Mouse (Mus musculus) limb, embryonic 14.5 days (tissue): ENCODE measurements at regions not wholly inside any gene's neighbourhood (a gene's known extent, or its start where the extent isn't known, plus 50 kb on each side); places are given as distances from the start of the nearest gene placed in this dataset.

Source experiments
- ATAC-seq: fragments of 200-750 bp; cut with Nextera tagmentation; 2 replicates; pipeline ENCODE4 v1.8.0; 2017; ENCODE audit warnings: low read depth, moderate number of reproducible peaks, moderate TSS enrichment; ENCODE audit not compliant: low FRiP score
- DNase-seq: peaks from one replicate; pipeline ENCODE4 v3.0.0-alpha.2; 2015; ENCODE audit warnings: low spot score
- H3K27ac ChIP-seq: fragments of 300-500 bp; sonication (generic); replicated peaks from 2 replicates; pipeline ENCODE4 v1.5.1; 2014; ENCODE audit warnings: low read depth, mild to moderate bottlenecking, low read length, moderate library complexity, mixed read lengths
- H3K27me3 ChIP-seq: fragments of 300-500 bp; sonication (generic); 2 replicates; pipeline ENCODE4 v1.6.1; 2014; ENCODE audit warnings: low read length, mixed read lengths; ENCODE audit not compliant: control insufficient read depth, insufficient read depth
- H3K36me3 ChIP-seq: fragments of 300-500 bp; sonication (generic); 2 replicates; pipeline ENCODE4 v1.6.1; 2014; ENCODE audit warnings: mild to moderate bottlenecking, low read length, moderate library complexity, mixed read lengths; ENCODE audit not compliant: control insufficient read depth, insufficient read depth
- H3K4me1 ChIP-seq: fragments of 300-500 bp; sonication (generic); 2 replicates; pipeline ENCODE4 v1.6.1; 2014; ENCODE audit warnings: antibody characterized with exemption, low read length, mixed read lengths; ENCODE audit not compliant: control insufficient read depth, insufficient read depth
- H3K4me2 ChIP-seq: fragments of 300-500 bp; sonication (generic); replicated peaks from 2 replicates; pipeline ENCODE4 v1.6.1; 2014; ENCODE audit warnings: low read depth, mild to moderate bottlenecking, low read length, moderate library complexity; ENCODE audit not compliant: severe bottlenecking
- H3K4me3 ChIP-seq: fragments of 300-500 bp; sonication (generic); replicated peaks from 2 replicates; pipeline ENCODE4 v1.5.1; 2014; ENCODE audit warnings: low read length
- H3K9ac ChIP-seq: fragments of 300-500 bp; sonication (generic); 2 replicates; pipeline ENCODE4 v1.6.1; 2014; ENCODE audit warnings: mild to moderate bottlenecking, low read depth, low read length, moderate library complexity; ENCODE audit not compliant: severe bottlenecking
- H3K9me3 ChIP-seq: fragments of 300-500 bp; sonication (generic); 2 replicates; pipeline ENCODE4 v1.6.1; 2016; ENCODE audit warnings: low read length; ENCODE audit not compliant: control insufficient read depth
- POLR2A ChIP-seq: fragments of 200-500 bp; IDR thresholded peaks from 2 replicates; pipeline ENCODE4 v1.8.0; 2012; ENCODE audit warnings: inconsistent platforms, mild to moderate bottlenecking, moderate library complexity, borderline replicate concordance; ENCODE audit not compliant: insufficient read depth, insufficient read length; ENCODE audit errors: extremely low read depth
- WGBS: fragments of 180-500 bp; shearing (Covaris S2); extraction: QIAGEN DNeasy Blood & Tissue Kit; methylation state at CpG from one replicate; pipeline ENCODE4 v1.1.7; 2014; 5-methylcytosine and 5-hydroxymethylcytosine counted together

GRCm38 (mm10) chr3:42132322-42132721 lies 389.9 kb downstream of the D3Ertd751e start:
- H3K9ac ChIP-seq: no peak overlapping the region
- no peaks in the 10 kb centered on the region for H3K4me1 ChIP-seq
- no peak for ATAC-seq
- H3K9me3 ChIP-seq: no peaks in the 10 kb centered on the region
- no peaks in the 10 kb centered on the region for H3K36me3 ChIP-seq
- H3K27ac ChIP-seq: no peak overlapping the region
- no peaks in the 10 kb centered on the region for H3K27me3 ChIP-seq
- no peak for DNase-seq
- no peak overlapping the region for H3K4me3 ChIP-seq
- no peak for TF ChIP-seq POLR2A
- 65% methylated on average over 1 of the region's 1 CpGs for WGBS
- H3K4me2 ChIP-seq: no peak overlapping the region

- no peaks in the 10 kb centered on the region for H3K4me1 ChIP-seq
- no peak overlapping the region for H3K27ac ChIP-seq
- H3K9ac ChIP-seq: no peak overlapping the region
- DNase-seq (no peak), ATAC-seq (no peak)
- no peak for TF ChIP-seq POLR2A
- no peaks in the 10 kb centered on the region for H3K27me3 ChIP-seq
- no peak overlapping the region for H3K4me2 ChIP-seq
- no peaks in the 10 kb centered on the region for H3K36me3 ChIP-seq
- 84% methylated on average over 3 of the region's 3 CpGs for WGBS
- H3K9me3 ChIP-seq: no peaks in the 10 kb centered on the region
- H3K4me3 ChIP-seq: no peak overlapping the region
These were observed 411.0 kb downstream of the D3Ertd751e start for GRCm38 (mm10) chr3:42153372-42153771.

- Histone ChIP-seq H3K27ac (no peak overlapping the region), H3K4me3 (no peak overlapping the region), H3K9ac (no peak overlapping the region), H3K9me3 (no peaks in the 10 kb centered on the region), H3K27me3 (no peaks in the 10 kb centered on the region), H3K36me3 (no peaks in the 10 kb centered on the region), H3K4me2 (no peak overlapping the region), H3K4me1 (no peaks in the 10 kb centered on the region)
- ATAC-seq (no peak), DNase-seq (no peak)
- WGBS: 57% methylated on average over 4 of the region's 4 CpGs
- TF ChIP-seq POLR2A: no peak
These were observed 412.5 kb downstream of the D3Ertd751e start for GRCm38 (mm10) chr3:42154909-42155308.

- H3K4me2 ChIP-seq: no peak overlapping the region
- WGBS: 78% methylated on average over 3 of the region's 3 CpGs
- no peak overlapping the region for H3K27ac ChIP-seq
- H3K27me3 ChIP-seq: no peaks in the 10 kb centered on the region
- DNase-seq (no peak), ATAC-seq (no peak)
- H3K4me3 ChIP-seq: no peak overlapping the region
- H3K4me1 ChIP-seq: no peaks in the 10 kb centered on the region
- H3K36me3 ChIP-seq: no peaks in the 10 kb centered on the region
- H3K9me3 ChIP-seq: no peaks in the 10 kb centered on the region
- H3K9ac ChIP-seq: no peak overlapping the region
- TF ChIP-seq POLR2A: no peak
These were observed 421.3 kb downstream of the D3Ertd751e start for GRCm38 (mm10) chr3:42163666-42164065.

- TF ChIP-seq POLR2A: no peak
- ATAC-seq (no peak), DNase-seq (no peak)
- no peaks in the 10 kb centered on the region for H3K36me3 ChIP-seq
- no peaks in the 10 kb centered on the region for H3K4me1 ChIP-seq
- H3K9me3 ChIP-seq: no peaks in the 10 kb centered on the region
- 90% methylated on average over 1 of the region's 1 CpGs for WGBS
- H3K4me2 ChIP-seq: no peak overlapping the region
- no peak overlapping the region for H3K27ac ChIP-seq
- H3K27me3 ChIP-seq: no peaks in the 10 kb centered on the region
- no peak overlapping the region for H3K4me3 ChIP-seq
- H3K9ac ChIP-seq: no peak overlapping the region
These were observed 456.8 kb downstream of the D3Ertd751e start for GRCm38 (mm10) chr3:42199206-42199605.

GRCm38 (mm10) chr3:42201373-42201772 lies 459.0 kb downstream of the D3Ertd751e start:
- no peaks in the 10 kb centered on the region for H3K27me3 ChIP-seq
- H3K27ac ChIP-seq: no peak overlapping the region
- no peak overlapping the region for H3K9ac ChIP-seq
- 90% methylated on average over 6 of the region's 6 CpGs for WGBS
- no peaks in the 10 kb centered on the region for H3K9me3 ChIP-seq
- no peak for TF ChIP-seq POLR2A
- H3K4me1 ChIP-seq: no peaks in the 10 kb centered on the region
- no peak overlapping the region for H3K4me2 ChIP-seq
- H3K36me3 ChIP-seq: no peaks in the 10 kb centered on the region
- DNase-seq: no peak
- no peak for ATAC-seq
- no peak overlapping the region for H3K4me3 ChIP-seq
